Mouse (Mus musculus) lung, embryonic 16.5 days (tissue): ENCODE results near the gene Dnajc30. TPM values are rescaled to one million over a fixed set of nuclear protein-coding genes. Genes with fewer than 3 reads are reported as not detected.

ENCODE experiments used
- ATAC-seq: fragments of 200-750 bp; cut with Nextera tagmentation; 2 replicates; pipeline ENCODE4 v1.8.0; 2017; ENCODE audit warnings: low read depth, mild to moderate bottlenecking, moderate library complexity
- H3K27ac ChIP-seq: fragments of 300-500 bp; sonication (generic); 2 replicates; pipeline ENCODE4 v1.5.1; 2014; ENCODE audit warnings: mild to moderate bottlenecking, control low read depth, low read length
- H3K27me3 ChIP-seq: fragments of 300-500 bp; sonication (generic); 2 replicates; pipeline ENCODE4 v1.6.1; 2014; ENCODE audit warnings: low read depth, low read length, mixed read lengths; ENCODE audit not compliant: control insufficient read depth, insufficient read depth
- H3K36me3 ChIP-seq: fragments of 300-500 bp; sonication (generic); 2 replicates; pipeline ENCODE4 v1.6.1; 2014; ENCODE audit warnings: low read length; ENCODE audit not compliant: control insufficient read depth, insufficient read depth
- H3K4me1 ChIP-seq: fragments of 300-500 bp; sonication (generic); replicated peaks from 2 replicates; pipeline ENCODE4 v1.6.1; 2014; ENCODE audit warnings: low read length, mixed read lengths; ENCODE audit not compliant: control insufficient read depth, insufficient read depth
- H3K4me2 ChIP-seq: fragments of 300-500 bp; sonication (generic); 2 replicates; pipeline ENCODE4 v1.6.1; 2014; ENCODE audit warnings: low read depth, low read length, control low read depth
- H3K4me3 ChIP-seq: fragments of 300-500 bp; sonication (generic); 2 replicates; pipeline ENCODE4 v1.5.1; 2014; ENCODE audit warnings: mild to moderate bottlenecking, low read length, control low read depth
- H3K9ac ChIP-seq: fragments of 300-500 bp; sonication (generic); 2 replicates; pipeline ENCODE4 v1.6.1; 2014; ENCODE audit warnings: low read length, control low read depth
- H3K9me3 ChIP-seq: fragments of 300-500 bp; sonication (generic); 2 replicates; pipeline ENCODE4 v1.6.1; 2016; ENCODE audit warnings: low read length; ENCODE audit not compliant: control insufficient read depth
- WGBS: fragments of 180-500 bp; shearing (Covaris S2); extraction: QIAGEN DNeasy Blood & Tissue Kit; methylation state at CpG from one replicate; pipeline ENCODE4 v1.1.7; 2014; 5-methylcytosine and 5-hydroxymethylcytosine counted together
- polyA plus RNA-seq: library from polyadenylated mRNA; unstranded; fragments of >200 nt; fragmentation: Nextera tagmentation; extraction: Ambion mirVana; gene quantifications from 2 replicates; pipeline ENCODE4 v1.2.1, GENCODE M21; 2015

The Dnajc30 gene
- polyA plus RNA-seq, 1 experiment from 2014 or later: 32.5 TPM

DNA sequence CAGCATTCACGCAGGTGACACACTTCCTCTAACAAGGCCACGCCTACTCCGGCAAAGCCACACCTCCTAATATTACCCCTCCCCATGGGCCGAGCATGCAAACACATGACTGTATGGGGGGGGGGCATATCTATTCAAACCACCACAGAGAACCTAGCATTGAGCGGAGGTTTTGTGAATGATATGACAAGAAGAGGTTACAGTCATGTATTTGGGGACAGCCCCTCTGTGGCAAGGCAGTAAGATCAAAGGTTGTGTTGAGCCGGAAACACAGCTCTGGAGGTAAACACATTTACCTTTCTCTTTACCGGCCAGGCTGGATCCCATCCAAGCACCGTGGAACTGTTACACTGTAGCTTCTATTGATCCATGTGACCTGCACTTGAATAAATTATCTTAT, 51.2 kb downstream of the Dnajc30 start:
- no peaks in the 10 kb centered on the region for H3K36me3 ChIP-seq
- no peaks in the 10 kb centered on the region for H3K9me3 ChIP-seq
- WGBS: 73% methylated on average over 8 of the region's 8 CpGs
- no peaks in the 10 kb centered on the region; the same call in 1 of the 2 replicates for H3K27me3 ChIP-seq
- no peak overlapping the region for H3K9ac ChIP-seq
- H3K4me2 ChIP-seq: no peak overlapping the region
- no peak overlapping the region for H3K27ac ChIP-seq
- ATAC-seq: no peak
- peaks cover 4% of the 10 kb centered on the region; the same call in 1 of the 2 replicates for H3K4me1 ChIP-seq
- H3K4me3 ChIP-seq: no peak overlapping the region

Other genes starting within 250 kb of the Dnajc30 start
- not detected in 2 replicates for gene Tmem270, start 157.5 kb upstream of the Dnajc30 start, polyA plus RNA-seq
- gene Cldn13, start 148.7 kb upstream of the Dnajc30 start, polyA plus RNA-seq: 0.75 and 3.3 TPM in 2 replicates
- 30.6 and 33.5 TPM in 2 replicates for gene Mettl27, start 131.8 kb upstream of the Dnajc30 start, polyA plus RNA-seq
- gene Cldn4, start 117.3 kb upstream of the Dnajc30 start, polyA plus RNA-seq: 33.0 and 33.1 TPM in 2 replicates
- 328 and 355 TPM in 2 replicates for gene Cldn3, start 78.0 kb upstream of the Dnajc30 start, polyA plus RNA-seq
- 73.3 and 73.4 TPM in 2 replicates for gene Abhd11, start 55.0 kb upstream of the Dnajc30 start, polyA plus RNA-seq
- gene Stx1a, start 40.7 kb upstream of the Dnajc30 start, polyA plus RNA-seq: 11.8 and 12.4 TPM in 2 replicates
- gene Bud23, start 757 bp downstream of the Dnajc30 start, polyA plus RNA-seq: 100 and 110 TPM in 2 replicates
- 4.2 and 5.3 TPM in 2 replicates for gene Vps37d, start 14.1 kb downstream of the Dnajc30 start, polyA plus RNA-seq
- 2.4 and 3.6 TPM in 2 replicates for gene Mlxipl, start 25.7 kb downstream of the Dnajc30 start, polyA plus RNA-seq
- 20.6 and 22.6 TPM in 2 replicates for gene Tbl2, start 85.5 kb downstream of the Dnajc30 start, polyA plus RNA-seq
- 53.3 and 56.2 TPM in 2 replicates for gene Bcl7b, start 104.1 kb downstream of the Dnajc30 start, polyA plus RNA-seq
- 33.8 and 35.3 TPM in 2 replicates for gene Baz1b, start 123.1 kb downstream of the Dnajc30 start, polyA plus RNA-seq
- 1.1 TPM in 2 replicates for gene Fzd9, start 187.0 kb downstream of the Dnajc30 start, polyA plus RNA-seq